Mouse (Mus musculus): ENCODE data around the gene Actg1. TPM values are rescaled to one million over a fixed set of nuclear protein-coding genes. Genes with fewer than 3 reads are reported as not detected.

The Actg1 gene
- total and polyA plus RNA-seq, 3 experiments = 1,832 to 4,362 (median 2,424) TPM

DNA sequence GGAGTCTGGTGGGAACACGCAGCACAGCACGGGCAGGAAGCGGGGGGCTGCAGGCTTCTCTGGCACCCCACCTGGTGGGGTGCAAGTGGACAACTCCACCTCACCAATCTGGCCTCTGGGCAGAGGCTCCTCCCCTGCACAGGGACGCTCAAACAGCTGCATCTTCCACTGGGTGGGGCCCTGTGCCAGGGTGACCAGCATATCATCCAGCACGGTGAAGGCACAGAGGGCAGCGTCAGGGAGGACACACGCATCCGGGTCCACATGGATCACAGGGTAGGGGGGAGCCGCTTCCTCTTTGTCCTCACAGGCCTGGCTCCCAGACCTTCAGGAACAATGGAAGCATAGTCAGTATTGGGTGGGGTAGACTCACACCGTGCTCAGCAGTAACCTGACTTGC, 29.0 kb upstream of the Actg1 start:
- DNase-seq (ENCODE audit: extremely low read depth) = no peak
- in situ Hi-C loops (cut with MboI; ENCODE audit: low pct_ligation_motif_present, low pct_unique_long_range_greater_than_20kb, low sequenced_read_pairs) = no loop called here
- Histone ChIP-seq H3K9me3 (replicated peaks; ENCODE audit: low read length) (no peaks in the 10 kb centered on the region), H3K27ac (ENCODE audit: insufficient read depth, low read depth) (no peak overlapping the region), H3K4me3 (replicated peaks in 1 of 3; ENCODE audit: low read depth in 2 of 3, low read length in 2 of 3, poor library complexity in 1 of 3) (peak overlapping the region in 1 of 3 experiments; percentile 76), H3K4me1 (ENCODE audit: control insufficient read depth in 1 of 2, insufficient read depth in 2 of 2) (peaks cover 11 to 18% of the 10 kb centered on the region in 2 experiments), H3K36me3 (replicated peaks in 1 of 2; ENCODE audit: control insufficient read depth in 1 of 2, insufficient read depth in 1 of 2, low read length in 1 of 2) (peaks cover 44 to 83% of the 10 kb centered on the region in 2 experiments), H3K4me2 (ENCODE audit: insufficient read depth, low read depth, poor library complexity, severe bottlenecking) (peak overlapping the region; percentile 88; the same call in 1 of the 2 replicates), H3K79me2 (replicated peaks; ENCODE audit: control insufficient read depth, extremely low read depth, insufficient read depth, poor library complexity, severe bottlenecking) (no peaks in the 10 kb centered on the region), H3K9ac (ENCODE audit: insufficient read depth, low read depth) (no peak overlapping the region), H3K27me3 (replicated peaks) (no peaks in the 10 kb centered on the region)
- dilution Hi-C loops (cut with MboI; ENCODE audit: extremely low pct_ligation_motif_present, extremely low pct_unique_long_range_greater_than_20kb, low sequenced_read_pairs) = no loop called here
- TF ChIP-seq KAT2A (IDR thresholded peaks at IDR 0.05; ENCODE audit: insufficient replicate concordance, low read length) (no peak), ZKSCAN1 (IDR thresholded peaks at IDR 0.05; ENCODE audit: borderline replicate concordance, low read depth, low read length) (no peak), IRF4 (IDR thresholded peaks at IDR 0.05; ENCODE audit: low read depth, low read length) (no peak), PAX5 (IDR thresholded peaks at IDR 0.05; ENCODE audit: low read length) (no peak), JUND (conservative IDR thresholded peaks at IDR 0.05; ENCODE audit: low read depth, low read length) (no peak), MEF2A (IDR thresholded peaks at IDR 0.05; ENCODE audit: borderline replicate concordance, low read depth, low read length) (no peak), GABPA (IDR thresholded peaks at IDR 0.05; ENCODE audit: insufficient replicate concordance, low read depth, low read length) (no peak), RAD21 (IDR thresholded peaks at IDR 0.05; ENCODE audit: low read depth, low read length) (no peak), TBP (conservative IDR thresholded peaks at IDR 0.05; ENCODE audit: low read depth, low read length) (no peak), BHLHE40 (IDR thresholded peaks at IDR 0.05; ENCODE audit: low read depth, low read length) (no peak), EP300 (IDR thresholded peaks at IDR 0.05; ENCODE audit: low read length) (no peak)

DNA sequence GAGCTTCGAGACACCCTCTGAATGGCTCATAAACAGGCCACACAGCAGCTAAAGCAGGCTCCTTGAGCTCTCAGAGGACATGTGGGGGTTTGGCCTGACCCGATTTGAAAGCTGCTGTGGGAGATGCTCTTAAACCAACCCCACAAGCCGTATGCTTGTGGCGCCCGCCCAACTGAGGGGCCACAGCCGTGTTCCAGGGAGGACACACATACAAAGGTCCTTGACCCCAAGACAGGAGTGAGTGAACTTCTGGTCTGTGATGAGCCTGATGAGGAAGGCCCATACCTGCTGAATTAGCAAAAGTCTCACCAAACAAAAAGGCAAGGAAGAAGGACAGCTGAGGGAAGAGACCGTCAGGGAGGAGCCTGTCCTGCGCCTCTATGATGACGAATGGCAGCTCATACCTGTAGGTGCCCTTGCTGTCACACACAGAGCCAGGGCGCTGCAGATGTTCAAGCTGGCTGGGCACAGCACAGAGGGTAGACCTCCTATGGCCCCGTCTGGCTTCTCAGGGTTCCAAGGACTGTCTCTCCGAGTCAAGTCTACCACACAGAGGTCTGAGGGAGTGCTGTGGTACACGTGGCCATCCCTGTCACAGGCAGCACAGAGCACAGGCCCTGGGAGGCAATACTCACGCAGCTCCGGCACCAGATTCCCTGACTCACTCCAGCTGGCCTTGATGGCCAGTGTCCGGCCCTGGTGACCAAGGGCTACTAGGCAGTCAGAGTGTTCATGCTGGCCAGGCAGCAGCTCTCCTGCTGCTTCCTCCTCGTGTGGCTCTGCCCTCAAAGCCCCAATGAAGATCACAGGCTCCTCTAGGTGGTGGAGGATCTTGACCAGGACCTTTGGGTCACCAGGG, 28.2 kb upstream of the Actg1 start:
- TF ChIP-seq ZC3H11A (IDR thresholded peaks at IDR 0.05; ENCODE audit: low read depth, low read length) (no peak), MYC (IDR thresholded peaks at IDR 0.05; ENCODE audit: low read depth, low read length) (no peak), USF1 (IDR thresholded peaks at IDR 0.05; ENCODE audit: low read depth, low read length) (no peak), CHD1 (IDR thresholded peaks at IDR 0.05; ENCODE audit: low read depth, low read length) (no peak), JUN (IDR thresholded peaks at IDR 0.05; ENCODE audit: insufficient read depth, low read depth, low read length) (no peak), HCFC1 (IDR thresholded peaks at IDR 0.05; ENCODE audit: low read depth, low read length) (no peak), POLR2AphosphoS2 (IDR thresholded peaks at IDR 0.05; ENCODE audit: low read depth, low read length) (no peak), BHLHE40 (IDR thresholded peaks at IDR 0.05; ENCODE audit: low read depth, low read length) (no peak), ZNF384 (IDR thresholded peaks at IDR 0.05; ENCODE audit: low read depth, low read length) (no peak)
- Histone ChIP-seq H3K27ac (ENCODE audit: insufficient read depth, low read depth) (no peak overlapping the region), H3K4me3 (replicated peaks in 1 of 3; ENCODE audit: low read depth in 2 of 3, low read length in 2 of 3, poor library complexity in 1 of 3) (no peak overlapping the region), H3K4me2 (ENCODE audit: insufficient read depth, low read depth, poor library complexity, severe bottlenecking) (no peak overlapping the region), H3K9ac (ENCODE audit: insufficient read depth, low read depth) (no peak overlapping the region), H3K79me2 (replicated peaks; ENCODE audit: control insufficient read depth, extremely low read depth, insufficient read depth, poor library complexity, severe bottlenecking) (no peaks in the 10 kb centered on the region), H3K4me1 (ENCODE audit: control insufficient read depth in 1 of 2, insufficient read depth in 2 of 2) (peaks cover 11 to 18% of the 10 kb centered on the region in 2 experiments), H3K9me3 (replicated peaks; ENCODE audit: low read length) (no peaks in the 10 kb centered on the region), H3K36me3 (replicated peaks in 1 of 2; ENCODE audit: control insufficient read depth in 1 of 2, insufficient read depth in 1 of 2, low read length in 1 of 2) (peaks cover 37 to 83% of the 10 kb centered on the region in 2 experiments), H3K27me3 (replicated peaks) (no peaks in the 10 kb centered on the region)
- no peak for DNase-seq (ENCODE audit: extremely low read depth)
- dilution Hi-C loops (cut with MboI; ENCODE audit: extremely low pct_ligation_motif_present, extremely low pct_unique_long_range_greater_than_20kb, low sequenced_read_pairs) = no loop called here
- in situ Hi-C loops (cut with MboI; ENCODE audit: low pct_ligation_motif_present, low pct_unique_long_range_greater_than_20kb, low sequenced_read_pairs) = no loop called here

All from CH12.LX (cell line).